ENCODE assay signal across 10 mouse cellular contexts in the genomic region with DNA sequence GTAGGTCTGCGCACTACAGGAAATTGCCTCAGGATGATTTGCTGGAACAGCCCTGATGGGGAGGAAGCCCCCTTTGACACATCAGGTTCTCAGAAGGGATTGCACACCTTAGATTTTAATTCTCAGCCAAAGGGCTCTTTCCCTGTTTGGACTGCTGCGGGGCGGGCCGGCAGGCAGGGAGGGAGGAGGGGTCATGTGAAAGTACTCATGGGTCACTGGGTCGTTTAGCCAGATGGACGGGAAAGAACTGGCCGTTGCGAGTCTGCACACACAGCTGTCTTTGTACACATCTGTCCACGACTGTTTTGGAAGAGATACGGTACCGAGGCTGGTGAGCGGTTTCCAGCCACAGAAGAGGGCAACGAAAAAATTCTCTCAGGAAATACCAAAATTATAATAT. TPM values are rescaled to one million over a fixed set of nuclear protein-coding genes. Genes with fewer than 3 reads are reported as not detected.
DNase-seq lines count a peak whose midpoint lies in the region; ATAC-seq and TF ChIP-seq lines count a peak whose summit lies in the region.
"Had no signal": no experiment of that assay in that cellular context is flagged by ENCODE, and none has a peak within 500 bp of the region (broad histone marks: within the 10 kb centered on the region; RNA-seq: fewer than 3 reads in every experiment).

No protein-coding gene starts in this region.

- peaks cover 27% of the 10 kb centered on the region for H3K4me1 ChIP-seq in midbrain, embryonic 10.5 days
- no peaks in the 10 kb centered on the region for H3K4me1 ChIP-seq in midbrain, embryonic 14.5 days (ENCODE audit: control insufficient read depth, insufficient read depth, low read length)
- H3K4me1 ChIP-seq in liver, adult 2 months (ENCODE audit: control insufficient read depth, insufficient read depth, low read length): peaks cover 17% of the 10 kb centered on the region; the same call in 1 of the 2 replicates
- H3K4me1 ChIP-seq in forebrain, embryonic 12.5 days: peaks cover 5% of the 10 kb centered on the region

- 0 out of 2 replicates have a peak overlapping the region, but pooled peaks have one; percentile 14 for H3K4me3 ChIP-seq in midbrain, embryonic 10.5 days
- no peak overlapping the region for H3K4me3 ChIP-seq in midbrain, embryonic 14.5 days (replicated peaks; ENCODE audit: low read depth, low read length)
- H3K4me3 ChIP-seq in liver, adult 2 months (ENCODE audit: insufficient read depth, low read depth, low read length): no peak overlapping the region
- no peak overlapping the region for H3K4me3 ChIP-seq in forebrain, embryonic 12.5 days (replicated peaks)
- H3K4me3 ChIP-seq: hindbrain, embryonic 15.5 days; midbrain, embryonic 13.5 days had no signal

- TF ChIP-seq CTCF in liver, adult 2 months (IDR thresholded peaks at IDR 0.05; ENCODE audit: low read depth, low read length): no peak

- no peak for TF ChIP-seq POLR2A in liver, adult 2 months (IDR thresholded peaks at IDR 0.05; ENCODE audit: extremely low read depth, insufficient read depth, low read length)

- no peak overlapping the region for H3K9ac ChIP-seq in midbrain, embryonic 14.5 days (replicated peaks; ENCODE audit: low read length)
- no peak overlapping the region for H3K9ac ChIP-seq in liver, adult 2 months (ENCODE audit: low read depth, low read length)
- H3K9ac ChIP-seq in forebrain, embryonic 12.5 days: no peak overlapping the region
- H3K9ac ChIP-seq: hindbrain, embryonic 15.5 days; midbrain, embryonic 13.5 days had no signal

- no peaks in the 10 kb centered on the region for H3K9me3 ChIP-seq in midbrain, embryonic 10.5 days (replicated peaks)
- no peaks in the 10 kb centered on the region for H3K9me3 ChIP-seq in midbrain, embryonic 14.5 days (ENCODE audit: control insufficient read depth, low read length)
- no peaks in the 10 kb centered on the region for H3K9me3 ChIP-seq in forebrain, embryonic 12.5 days
- H3K9me3 ChIP-seq: hindbrain, embryonic 15.5 days; midbrain, embryonic 13.5 days had no signal

- H3K27ac ChIP-seq in midbrain, embryonic 10.5 days (replicated peaks): peak overlapping the region; percentile 2; the same call in 1 of the 2 replicates
- no peak overlapping the region for H3K27ac ChIP-seq in midbrain, embryonic 14.5 days (replicated peaks; ENCODE audit: low read depth, low read length)
- H3K27ac ChIP-seq in liver, adult 2 months (replicated peaks; ENCODE audit: insufficient read depth, low read depth, low read length): no peak overlapping the region
- no peak overlapping the region for H3K27ac ChIP-seq in forebrain, embryonic 12.5 days
- H3K27ac ChIP-seq: hindbrain, embryonic 15.5 days; midbrain, embryonic 13.5 days had no signal

- H3K36me3 ChIP-seq in midbrain, embryonic 10.5 days: no peaks in the 10 kb centered on the region
- H3K36me3 ChIP-seq in midbrain, embryonic 14.5 days (ENCODE audit: control insufficient read depth, insufficient read depth, low read length): no peaks in the 10 kb centered on the region
- H3K36me3 ChIP-seq in liver, adult 2 months (ENCODE audit: control insufficient read depth, insufficient read depth, low read length): no peaks in the 10 kb centered on the region
- no peaks in the 10 kb centered on the region for H3K36me3 ChIP-seq in forebrain, embryonic 12.5 days (replicated peaks)
- H3K36me3 ChIP-seq: hindbrain, embryonic 15.5 days; midbrain, embryonic 13.5 days had no signal

- peak; percentile 54 for DNase-seq in midbrain, embryonic 10.5 days (ENCODE audit: low spot score)
- no peak for DNase-seq in midbrain, embryonic 14.5 days
- peak; percentile 69 for DNase-seq in kidney, adult 9 months
- DNase-seq in liver, adult 2 months (ENCODE audit: extremely low read depth, low read depth, low spot score): peak; percentile 66
- DNase-seq in urinary bladder, postnatal 25 days (ENCODE audit: low spot score): no peak
- DNase-seq in gastrocnemius, adult 8-10 months (ENCODE audit: low spot score in 2 of 2): no peak
- no peak for DNase-seq in ovary, adult 18-20 months (ENCODE audit: low spot score)

- no peak overlapping the region for H3K4me2 ChIP-seq in midbrain, embryonic 14.5 days (ENCODE audit: low read length)
- H3K4me2 ChIP-seq in forebrain, embryonic 12.5 days: no peak overlapping the region
- H3K4me2 ChIP-seq: hindbrain, embryonic 15.5 days; midbrain, embryonic 13.5 days had no signal

- ATAC-seq in midbrain, embryonic 14.5 days (ENCODE audit: low FRiP score, low TSS enrichment): no peak
- no peak for ATAC-seq in forebrain, embryonic 12.5 days (ENCODE audit: low FRiP score)
- ATAC-seq: midbrain, embryonic 13.5 days had no signal

- H3K79me2 ChIP-seq in liver, adult 2 months (ENCODE audit: control insufficient read depth, insufficient read depth, low read length): no peaks in the 10 kb centered on the region; the same call in 1 of the 2 replicates

- WGBS in midbrain, embryonic 10.5 days: 30% methylated on average over 13 of the region's 13 CpGs
- 48% methylated on average over 13 of the region's 13 CpGs for WGBS in midbrain, embryonic 14.5 days
- WGBS in liver, adult 2 months: 10% methylated on average over 13 of the region's 13 CpGs
- 39% methylated on average over 13 of the region's 13 CpGs for WGBS in forebrain, embryonic 12.5 days

- no peaks in the 10 kb centered on the region for H3K27me3 ChIP-seq in midbrain, embryonic 10.5 days (ENCODE audit: low read depth, poor library complexity, severe bottlenecking)
- no peaks in the 10 kb centered on the region for H3K27me3 ChIP-seq in midbrain, embryonic 14.5 days (ENCODE audit: control insufficient read depth, insufficient read depth, low read length)
- H3K27me3 ChIP-seq in liver, adult 2 months (ENCODE audit: control insufficient read depth, insufficient read depth, low read length): no peaks in the 10 kb centered on the region
- no peaks in the 10 kb centered on the region for H3K27me3 ChIP-seq in forebrain, embryonic 12.5 days
- H3K27me3 ChIP-seq: hindbrain, embryonic 15.5 days; midbrain, embryonic 13.5 days had no signal

RNA-seq across cellular contexts. Expression of gene Ctdspl, which starts 13.2 kb away (rescaled TPM):
- 6.2 and 6.6 TPM in 2 replicates for polyA plus RNA-seq in midbrain, embryonic 10.5 days (2016; fragmentation: Nextera tagmentation; extraction: Ambion mirVana)
- polyA plus RNA-seq in midbrain, embryonic 14.5 days (2014; fragmentation: Nextera tagmentation; extraction: Ambion mirVana): 8.0 and 8.2 TPM in 2 replicates
- 2.5 and 4.0 TPM in 2 replicates for total RNA-seq in liver, adult 2 months (2014; rRNA removed)
- polyA plus RNA-seq in liver, adult 2 months (2012; rRNA removed): 2.8 and 3.5 TPM in 2 replicates
- polyA plus RNA-seq in forebrain, embryonic 12.5 days (2016; fragmentation: Nextera tagmentation; extraction: Ambion mirVana): 9.0 and 9.6 TPM in 2 replicates
- total RNA-seq in gastrocnemius, adult 8-10 months (2022): 1 to 10 TPM; 2.0 to 4.7 (median 3.1) TPM

Comparison
In these comparisons a context has a peak if more than half of its experiments do, and no peak if none do; other contexts are left out.
1. DNase-seq: peak in midbrain, embryonic 10.5 days (single experiment), kidney, adult 9 months (single experiment) and liver, adult 2 months (single experiment); none in midbrain, embryonic 14.5 days (single experiment), urinary bladder, postnatal 25 days (single experiment), gastrocnemius, adult 8-10 months (0 of 2) and ovary, adult 18-20 months (single experiment).